Mouse (Mus musculus): ENCODE results near the gene Lair1. TPM values are rescaled to one million over a fixed set of nuclear protein-coding genes. Genes with fewer than 3 reads are reported as not detected.
"Not testable (repeated sequence)": the region's sequence is repeated elsewhere in the genome, so short reads cannot be mapped to it uniquely, and the experiment has no call there.

Lair1 gene
- polyA plus RNA-seq, 1 experiment from 2014 or later, result 1.7 TPM

DNA sequence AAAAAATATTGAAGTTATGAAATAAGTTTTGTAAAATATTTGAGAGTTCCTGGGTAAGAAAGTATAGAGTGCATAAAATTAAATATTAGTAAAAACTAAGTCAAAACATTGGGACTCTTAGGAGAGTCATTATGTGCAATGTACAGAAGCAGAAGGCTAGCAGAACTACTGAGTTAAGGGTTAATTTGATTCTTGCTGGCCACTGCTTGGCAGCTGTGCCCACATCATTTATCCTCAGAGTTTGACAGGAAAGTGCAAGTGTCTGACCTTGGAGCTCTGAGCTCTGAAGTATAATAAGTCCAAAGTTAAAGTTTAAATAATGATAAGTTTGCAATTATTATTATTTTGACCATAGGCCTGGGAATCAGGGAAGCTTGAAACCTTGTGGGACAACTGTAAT is 18.7 kb upstream of the Lair1 start:
- Histone ChIP-seq H3K4me3 (no peak overlapping the region), H3K9ac (no peak overlapping the region), H3K27me3 (replicated peaks) (no peaks in the 10 kb centered on the region), H3K4me1 (no peaks in the 10 kb centered on the region), H3K4me2 (no peak overlapping the region), H3K9me3 (no peaks in the 10 kb centered on the region), H3K36me3 (replicated peaks) (no peaks in the 10 kb centered on the region), H3K27ac (no peak overlapping the region)
- ATAC-seq (replicated peaks), result no peak

DNA sequence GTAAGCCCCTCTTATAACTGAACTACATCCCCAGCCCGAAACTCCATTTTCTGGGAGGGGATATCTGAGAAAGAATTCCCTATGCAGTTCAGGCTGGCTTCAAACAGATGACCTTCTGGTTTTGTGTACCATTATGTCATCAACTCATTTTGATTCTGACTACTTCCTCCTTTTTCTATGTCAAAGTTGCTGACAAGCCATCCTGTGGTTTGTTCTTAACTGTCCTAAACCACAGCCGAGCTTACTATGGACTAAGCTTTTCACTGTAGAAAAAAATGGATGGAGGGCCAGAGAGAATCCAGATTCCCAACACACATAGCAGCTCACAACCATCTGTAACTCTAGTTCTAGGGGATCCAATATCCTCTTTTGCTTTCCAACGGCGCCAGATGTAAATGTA is 17.5 kb upstream of the Lair1 start:
- Histone ChIP-seq H3K9ac (no peak overlapping the region), H3K36me3 (replicated peaks) (no peaks in the 10 kb centered on the region), H3K4me2 (no peak overlapping the region), H3K4me3 (no peak overlapping the region), H3K27me3 (replicated peaks) (no peaks in the 10 kb centered on the region), H3K4me1 (no peaks in the 10 kb centered on the region), H3K27ac (no peak overlapping the region), H3K9me3 (no peaks in the 10 kb centered on the region)
- 86% methylated on average over 4 of the region's 4 CpGs for WGBS
- no peak for ATAC-seq (replicated peaks)

DNA sequence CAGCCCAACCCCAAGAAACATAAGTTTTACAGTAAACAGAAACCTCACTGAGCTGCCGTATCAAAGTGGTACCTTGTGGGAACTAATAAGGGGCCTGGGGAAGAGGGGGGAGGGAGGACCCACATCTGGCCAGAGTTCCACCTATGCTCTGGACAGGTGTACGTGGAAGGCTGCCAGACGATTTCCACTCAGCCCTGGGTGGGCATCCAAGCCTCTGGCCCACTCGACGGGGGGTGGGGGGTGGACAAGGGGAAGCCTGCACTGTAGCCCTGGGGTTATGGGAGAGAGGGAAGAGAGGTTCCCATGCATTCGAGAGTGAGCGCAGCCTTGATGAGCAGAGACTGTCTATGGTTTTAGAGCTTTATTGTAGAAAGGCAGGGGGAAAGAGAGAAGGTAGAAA is 16.5 kb upstream of the Lair1 start:
- Histone ChIP-seq H3K4me2 (no peak overlapping the region), H3K9me3 (no peaks in the 10 kb centered on the region), H3K4me3 (no peak overlapping the region), H3K27me3 (replicated peaks) (no peaks in the 10 kb centered on the region), H3K36me3 (replicated peaks) (no peaks in the 10 kb centered on the region), H3K4me1 (no peaks in the 10 kb centered on the region), H3K9ac (no peak overlapping the region), H3K27ac (no peak overlapping the region)
- no peak for ATAC-seq (replicated peaks)
- WGBS, result 86% methylated on average over 7 of the region's 7 CpGs

DNA sequence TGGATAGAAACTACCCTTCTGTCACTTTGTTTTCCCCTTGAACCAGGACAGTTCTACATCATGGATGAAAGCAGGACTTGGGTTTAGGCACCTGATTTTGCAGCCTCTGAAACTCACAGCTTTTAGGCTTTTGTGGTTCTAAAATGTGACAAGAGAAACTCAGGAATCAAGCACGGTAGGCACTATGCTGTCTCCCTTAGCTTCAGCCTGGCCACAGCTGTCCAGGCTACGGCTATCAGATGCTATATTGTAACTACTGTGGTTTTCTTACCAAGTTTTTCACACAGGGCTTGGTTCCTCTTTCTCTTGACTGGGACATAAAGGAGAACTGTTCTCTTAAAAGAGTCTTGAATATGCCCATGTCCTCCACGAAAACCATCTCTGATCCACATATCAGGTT is 10.1 kb upstream of the Lair1 start:
- WGBS, result 76% methylated on average over 3 of the region's 3 CpGs

DNA sequence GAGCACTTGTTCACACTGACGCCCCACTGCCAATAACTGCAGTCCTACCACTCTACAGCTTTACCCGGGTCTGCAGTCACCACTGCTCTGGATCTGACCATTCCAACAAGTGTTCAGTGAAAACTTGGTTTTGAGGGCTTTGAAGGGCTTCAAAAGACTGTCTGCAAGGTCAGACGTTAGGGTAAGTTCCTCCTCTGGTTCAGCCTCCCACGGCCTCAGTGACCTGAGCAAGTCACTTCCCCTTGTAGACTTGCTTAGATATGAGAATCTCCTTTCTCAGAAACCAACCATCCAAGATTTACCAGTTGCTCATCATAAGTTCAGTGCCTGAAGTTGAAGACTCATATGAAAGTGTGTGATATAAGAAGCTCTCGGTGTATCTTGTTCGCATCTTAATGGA is 8.1 kb upstream of the Lair1 start:
- no peak overlapping the region for H3K4me2 ChIP-seq
- H3K4me1 ChIP-seq, result no peaks in the 10 kb centered on the region
- H3K27me3 ChIP-seq (replicated peaks), result no peaks in the 10 kb centered on the region
- 85% methylated on average over 6 of the region's 6 CpGs for WGBS
- H3K9me3 ChIP-seq, result no peaks in the 10 kb centered on the region
- H3K36me3 ChIP-seq (replicated peaks), result no peaks in the 10 kb centered on the region
- ATAC-seq (replicated peaks), result no peak
- H3K27ac ChIP-seq, result no peak overlapping the region
- H3K9ac ChIP-seq, result no peak overlapping the region
- no peak overlapping the region for H3K4me3 ChIP-seq

More for the DNA sequence above, 10.1 kb upstream of the Lair1 start:
- Histone ChIP-seq H3K27ac (no peak overlapping the region), H3K4me3 (no peak overlapping the region), H3K36me3 (replicated peaks) (no peaks in the 10 kb centered on the region), H3K9ac (no peak overlapping the region), H3K27me3 (replicated peaks) (no peaks in the 10 kb centered on the region), H3K9me3 (no peaks in the 10 kb centered on the region), H3K4me1 (no peaks in the 10 kb centered on the region), H3K4me2 (no peak overlapping the region)
- ATAC-seq (replicated peaks), result no peak

DNA sequence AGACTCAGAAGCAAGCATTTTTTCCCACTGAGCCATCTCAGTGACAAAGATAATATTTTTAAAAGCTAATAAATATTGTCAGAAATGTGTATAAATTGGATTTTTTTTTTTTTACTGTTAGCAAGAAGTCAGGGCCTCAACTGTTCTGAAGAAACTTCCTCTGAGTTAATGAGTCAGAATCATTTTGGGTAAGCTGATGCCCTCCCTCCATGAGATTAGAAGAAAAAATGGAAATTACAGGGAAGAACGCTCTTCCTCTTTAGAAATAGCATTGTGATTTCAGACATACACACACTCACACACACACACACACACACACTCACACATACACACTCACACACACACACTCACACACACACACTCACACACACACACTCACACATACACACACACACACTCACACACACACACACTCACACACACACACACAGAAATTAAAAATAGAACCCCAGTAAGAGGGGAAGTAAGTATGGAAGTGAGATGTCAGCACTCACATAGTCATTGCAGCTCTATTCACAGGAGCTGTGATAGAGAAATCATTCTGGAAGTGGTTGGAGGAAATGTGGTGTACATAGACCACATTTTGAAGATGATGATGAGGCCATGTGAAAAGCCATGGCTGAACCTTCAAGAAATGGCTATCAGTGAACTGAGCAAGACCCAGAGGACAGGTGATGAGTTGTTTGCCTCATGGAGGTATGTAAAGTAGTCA is 866 bp upstream of the Lair1 start:
- ATAC-seq (replicated peaks), result no peak
- Histone ChIP-seq H3K27ac (no peak overlapping the region), H3K27me3 (replicated peaks) (no peaks in the 10 kb centered on the region), H3K36me3 (replicated peaks) (no peaks in the 10 kb centered on the region), H3K4me2 (no peak overlapping the region), H3K4me1 (no peaks in the 10 kb centered on the region), H3K4me3 (no peak overlapping the region), H3K9me3 (no peaks in the 10 kb centered on the region), H3K9ac (no peak overlapping the region)
- 91% methylated on average over 1 of the region's 1 CpGs for WGBS

DNA sequence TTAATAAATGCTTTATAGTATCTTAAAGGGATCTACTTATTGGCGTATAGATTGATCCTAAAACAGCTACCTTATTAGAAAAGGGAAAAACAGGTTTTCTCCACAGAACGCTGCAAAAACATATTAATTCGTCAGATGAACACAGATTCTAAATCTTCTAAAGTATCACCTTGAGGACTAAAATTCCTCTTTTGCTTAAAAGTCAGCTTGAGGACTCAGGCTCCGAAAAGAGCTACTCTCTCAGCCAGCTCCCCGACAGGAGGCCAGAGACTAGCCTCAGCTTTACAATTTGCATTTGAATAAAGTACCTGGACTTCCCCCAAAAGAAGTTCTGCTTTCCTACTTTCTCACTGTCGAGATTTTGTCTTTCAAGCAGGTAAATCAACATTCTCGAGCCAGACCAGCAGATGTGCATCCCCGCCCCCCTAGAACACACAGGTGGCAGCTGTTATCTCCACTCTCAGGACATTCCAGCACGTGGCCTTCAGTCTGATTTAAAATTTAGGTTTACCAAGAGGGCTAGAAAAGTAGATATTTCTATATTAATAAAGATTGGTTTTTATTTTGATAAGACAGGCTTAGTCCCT is 2.3 kb downstream of the Lair1 start:
- not testable (repeated sequence) for H3K27me3 ChIP-seq (replicated peaks); H3K9me3 ChIP-seq; H3K4me3 ChIP-seq; H3K27ac ChIP-seq; H3K36me3 ChIP-seq (replicated peaks); ATAC-seq (replicated peaks); H3K9ac ChIP-seq; H3K4me2 ChIP-seq; H3K4me1 ChIP-seq
- WGBS, result 51% methylated on average over 9 of the region's 9 CpGs

DNA sequence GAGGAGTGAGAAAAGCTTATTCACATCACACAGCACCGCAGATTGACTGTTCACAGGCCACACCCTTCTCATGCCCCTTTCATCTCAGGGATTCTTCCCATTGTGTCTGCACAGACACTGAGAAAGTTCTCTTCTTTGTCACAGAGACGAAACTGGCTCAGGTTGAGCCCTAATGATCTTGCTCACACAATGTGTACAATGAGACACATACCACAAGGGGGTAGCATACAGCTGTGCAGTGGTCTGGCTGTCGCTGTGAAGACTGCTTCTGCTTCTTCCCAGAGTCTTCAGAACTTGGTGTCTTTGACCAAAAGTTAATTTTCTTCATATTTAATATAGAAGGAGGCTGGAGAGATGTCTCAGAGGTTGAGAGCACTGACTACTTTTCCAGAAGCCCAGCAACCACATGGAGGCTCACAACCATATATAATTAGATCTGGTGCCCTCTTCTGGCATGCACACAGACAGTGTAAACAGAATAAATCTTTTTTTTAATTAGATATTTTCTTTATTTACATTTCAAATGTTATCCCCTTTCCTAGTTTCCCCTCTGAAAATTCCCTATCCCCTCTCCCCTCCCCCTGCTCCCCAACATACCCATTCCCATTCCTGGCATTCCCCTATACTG is 36.1 kb downstream of the Lair1 start:
- H3K4me3 ChIP-seq, result no peak overlapping the region
- ATAC-seq (replicated peaks), result no peak
- 37% methylated on average over 3 of the region's 3 CpGs for WGBS

DNA sequence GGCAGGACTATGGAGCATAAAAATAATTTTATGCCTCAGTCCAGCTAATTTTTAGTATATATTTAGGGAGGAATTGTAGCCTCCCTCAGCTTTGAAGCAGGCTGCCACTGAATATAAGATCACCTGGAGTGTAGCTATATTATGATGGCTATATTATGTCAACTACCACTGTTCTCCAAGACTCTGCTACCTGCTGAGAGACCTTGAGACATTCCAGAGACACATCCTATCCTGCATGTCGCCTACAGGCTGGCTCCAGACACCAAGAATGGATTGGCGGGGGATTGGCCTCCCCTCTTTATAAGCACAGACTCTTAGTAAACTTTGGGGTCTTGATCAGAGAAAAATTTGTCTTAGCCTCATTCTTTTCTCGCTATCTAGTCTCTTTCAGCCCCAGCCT is 58.4 kb downstream of the Lair1 start:
- not testable (repeated sequence) for H3K4me1 ChIP-seq; H3K27ac ChIP-seq; H3K4me3 ChIP-seq; H3K36me3 ChIP-seq (replicated peaks); ATAC-seq (replicated peaks); H3K27me3 ChIP-seq (replicated peaks); H3K4me2 ChIP-seq; H3K9me3 ChIP-seq; H3K9ac ChIP-seq
- WGBS, result 68% methylated on average over 3 of the region's 3 CpGs

More for the DNA sequence above, 36.1 kb downstream of the Lair1 start:
- no peak overlapping the region for H3K27ac ChIP-seq
- no peaks in the 10 kb centered on the region for H3K4me1 ChIP-seq
- H3K9me3 ChIP-seq, result no peaks in the 10 kb centered on the region
- H3K4me2 ChIP-seq, result no peak overlapping the region
- H3K27me3 ChIP-seq (replicated peaks), result no peaks in the 10 kb centered on the region
- H3K36me3 ChIP-seq (replicated peaks), result no peaks in the 10 kb centered on the region
- no peak overlapping the region for H3K9ac ChIP-seq

DNA sequence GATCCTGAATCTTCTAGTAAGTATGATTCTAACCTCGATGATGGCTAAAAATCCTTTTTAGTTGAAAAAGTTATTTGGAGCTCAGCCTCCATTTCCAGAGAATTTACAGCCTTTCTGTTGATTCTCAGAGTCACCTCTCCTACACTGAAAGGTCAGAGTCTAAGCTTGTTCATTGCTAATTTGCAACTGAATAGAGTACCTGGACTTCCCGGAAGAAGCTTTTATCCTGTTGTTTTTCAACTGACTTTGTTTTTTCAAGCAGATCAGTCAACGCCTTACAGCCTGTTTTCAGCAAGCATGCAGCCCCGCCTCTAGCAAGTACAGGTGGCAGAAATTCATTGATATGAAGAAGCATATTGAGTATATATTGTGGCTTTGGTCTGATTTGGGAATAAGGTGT is 59.0 kb downstream of the Lair1 start:
- not testable (repeated sequence) for H3K9ac ChIP-seq; H3K27me3 ChIP-seq (replicated peaks); H3K27ac ChIP-seq; H3K4me3 ChIP-seq; H3K36me3 ChIP-seq (replicated peaks); H3K4me1 ChIP-seq; H3K9me3 ChIP-seq; ATAC-seq (replicated peaks); H3K4me2 ChIP-seq
- WGBS, result 81% methylated on average over 4 of the region's 4 CpGs

DNA sequence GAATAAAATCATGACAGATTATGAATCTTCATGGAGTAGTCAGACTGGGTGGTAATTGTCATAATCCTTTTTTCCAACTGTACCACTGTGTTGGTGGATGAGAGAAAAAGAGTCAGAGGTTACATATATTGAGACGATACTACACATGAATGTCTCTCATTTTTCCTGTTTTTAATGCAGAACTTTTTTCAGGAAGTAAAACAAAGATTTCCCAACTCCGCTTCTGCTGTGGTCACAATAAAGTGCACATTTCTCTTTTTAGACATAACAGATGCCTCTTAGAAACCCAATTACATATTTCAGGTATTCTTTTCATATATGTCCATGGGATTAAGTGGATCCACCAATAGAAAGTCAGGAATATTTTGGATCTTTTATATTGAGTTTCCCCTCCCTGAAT is 101.0 kb downstream of the Lair1 start:
- ATAC-seq (replicated peaks), result no peak
- H3K4me2 ChIP-seq, result no peak overlapping the region
- H3K9me3 ChIP-seq, result no peaks in the 10 kb centered on the region
- no peaks in the 10 kb centered on the region for H3K36me3 ChIP-seq (replicated peaks)
- H3K4me1 ChIP-seq, result no peaks in the 10 kb centered on the region
- H3K4me3 ChIP-seq, result no peak overlapping the region
- WGBS, result 91% methylated on average over 2 of the region's 2 CpGs
- H3K27me3 ChIP-seq (replicated peaks), result no peaks in the 10 kb centered on the region
- no peak overlapping the region for H3K9ac ChIP-seq
- no peak overlapping the region for H3K27ac ChIP-seq

DNA sequence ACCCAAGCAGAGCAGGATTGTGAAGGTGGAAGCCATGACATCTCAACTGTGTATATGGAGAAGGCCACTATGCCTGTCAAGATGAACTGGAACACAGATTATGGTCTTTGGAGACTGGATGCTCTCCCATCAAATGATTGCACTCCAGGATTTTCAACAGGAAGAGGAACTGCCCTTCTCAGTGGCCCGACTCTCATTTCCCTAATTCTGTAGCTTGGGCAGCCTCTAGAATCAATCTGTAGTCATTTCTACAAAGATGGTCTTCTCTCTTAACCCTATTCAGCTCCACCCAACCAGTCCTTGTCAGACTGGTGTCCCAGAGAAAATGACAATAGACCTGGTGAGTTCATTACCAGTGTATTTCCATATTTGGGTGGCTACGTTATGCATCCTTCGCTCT is 105.6 kb downstream of the Lair1 start:
- no peak for ATAC-seq (replicated peaks)
- Histone ChIP-seq H3K27ac (no peak overlapping the region), H3K4me2 (no peak overlapping the region), H3K27me3 (replicated peaks) (no peaks in the 10 kb centered on the region), H3K9me3 (no peaks in the 10 kb centered on the region), H3K4me3 (no peak overlapping the region), H3K36me3 (replicated peaks) (no peaks in the 10 kb centered on the region), H3K4me1 (no peaks in the 10 kb centered on the region), H3K9ac (no peak overlapping the region)
- WGBS, result 85% methylated on average over 3 of the region's 3 CpGs
